Mouse (Mus musculus): ENCODE results near the gene Blm.

Gene Blm

GRCm38 (mm10) chr7:80429661-80430060, 105.3 kb downstream of the Blm start:
- DNase-seq: no peak

GRCm38 (mm10) chr7:80427730-80428129, 107.2 kb downstream of the Blm start:
- no peak for DNase-seq

GRCm38 (mm10) chr7:80426363-80426762, 108.6 kb downstream of the Blm start:
- DNase-seq: peak; percentile 68 to 69

- no peak for DNase-seq
These were observed 110.2 kb downstream of the Blm start for GRCm38 (mm10) chr7:80424722-80425121.

- no peak for DNase-seq
These were observed 112.0 kb downstream of the Blm start for GRCm38 (mm10) chr7:80422759-80423480.

GRCm38 (mm10) chr7:80421576-80421975, 113.3 kb downstream of the Blm start:
- no peak for DNase-seq

GRCm38 (mm10) chr7:80420586-80420985, 114.3 kb downstream of the Blm start:
- DNase-seq: no peak

- no peak for DNase-seq
These were observed 115.6 kb downstream of the Blm start for GRCm38 (mm10) chr7:80419278-80419677.

GRCm38 (mm10) chr7:80418036-80418435, 116.9 kb downstream of the Blm start:
- no peak for DNase-seq

DNA sequence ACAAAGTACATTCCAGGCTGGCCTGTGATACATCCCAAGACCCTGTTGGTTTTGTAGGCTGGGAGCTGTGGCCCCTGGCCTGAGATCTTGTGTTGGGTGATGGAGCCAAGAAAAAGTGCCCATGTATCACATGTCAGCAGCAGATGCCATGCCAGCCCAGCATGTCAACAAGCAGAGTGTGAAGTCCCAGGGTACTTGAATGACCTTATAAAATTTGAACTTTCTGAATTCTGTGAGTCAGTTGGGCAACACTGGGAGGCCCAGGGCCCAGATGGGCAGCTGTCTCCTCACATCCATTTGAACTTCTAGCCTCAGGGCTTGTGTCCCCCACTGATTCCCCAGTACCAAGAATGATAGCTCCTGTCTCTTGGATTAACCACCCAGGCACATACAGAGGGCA, 117.3 kb downstream of the Blm start:
- DNase-seq: no peak

DNA sequence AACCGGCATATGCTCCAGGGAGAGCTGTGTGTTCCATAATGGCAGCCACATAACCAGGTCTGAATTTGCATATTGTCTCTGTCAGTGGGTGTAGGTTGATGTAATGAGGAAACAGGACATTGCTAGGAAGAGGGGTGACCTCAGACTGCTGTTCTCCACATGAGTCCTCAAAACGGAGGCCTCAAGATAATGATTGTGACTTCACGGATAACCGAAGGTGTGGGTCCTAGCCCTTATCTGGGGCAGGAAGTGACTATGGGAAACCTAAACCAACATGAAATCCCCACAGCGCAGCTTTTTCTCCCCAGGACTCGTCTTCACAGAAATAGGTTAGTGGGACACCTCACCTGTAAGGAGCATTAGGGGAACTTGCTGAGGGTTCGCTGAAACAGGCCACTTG, 118.0 kb downstream of the Blm start:
- DNase-seq: no peak

GRCm38 (mm10) chr7:80414303-80414855, 120.5 kb downstream of the Blm start:
- no peak for DNase-seq

GRCm38 (mm10) chr7:80413512-80414302, 121.2 kb downstream of the Blm start:
- no peak for DNase-seq

DNA sequence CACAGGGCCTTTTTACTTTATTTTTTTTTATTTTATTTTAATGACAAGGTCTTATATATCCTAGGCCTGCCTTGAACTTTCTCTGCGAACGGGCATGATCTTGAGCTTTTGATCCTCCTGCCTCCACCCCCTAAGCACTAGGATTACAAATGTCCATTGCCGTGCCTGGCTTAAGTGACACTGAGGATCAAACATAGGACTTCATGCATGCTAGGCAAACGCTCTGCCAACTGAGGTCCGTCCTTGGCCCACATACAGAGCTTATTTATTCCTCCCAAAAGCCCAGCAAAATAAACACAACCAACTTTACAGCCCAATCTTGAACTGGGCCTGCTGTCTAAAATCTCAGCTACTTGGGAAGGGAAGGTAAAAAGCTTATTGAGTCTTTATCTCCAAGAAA, 122.1 kb downstream of the Blm start:
- no peak for DNase-seq

GRCm38 (mm10) chr7:80412279-80412678, 122.6 kb downstream of the Blm start:
- no peak for DNase-seq

DNA sequence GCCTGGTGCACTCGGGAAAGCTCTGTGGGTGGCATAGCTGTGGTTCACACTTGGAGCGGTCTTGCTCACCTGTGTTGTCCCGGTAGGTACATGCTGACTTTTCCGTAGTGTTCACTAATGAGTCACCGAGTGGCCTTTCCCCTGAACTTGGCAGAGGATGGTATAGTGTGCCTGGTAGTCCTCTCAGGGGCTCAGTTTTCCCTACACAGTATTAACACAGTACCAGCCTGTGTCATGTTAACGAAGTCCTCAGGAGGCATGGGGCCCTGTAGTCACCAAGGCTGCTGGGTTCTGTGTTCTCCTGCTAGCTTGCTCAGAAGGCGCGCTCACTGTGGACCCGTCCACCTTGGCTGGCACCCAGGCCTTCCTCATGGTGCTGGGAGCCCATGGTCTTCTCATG, 124.5 kb downstream of the Blm start:
- DNase-seq: no peak

DNA sequence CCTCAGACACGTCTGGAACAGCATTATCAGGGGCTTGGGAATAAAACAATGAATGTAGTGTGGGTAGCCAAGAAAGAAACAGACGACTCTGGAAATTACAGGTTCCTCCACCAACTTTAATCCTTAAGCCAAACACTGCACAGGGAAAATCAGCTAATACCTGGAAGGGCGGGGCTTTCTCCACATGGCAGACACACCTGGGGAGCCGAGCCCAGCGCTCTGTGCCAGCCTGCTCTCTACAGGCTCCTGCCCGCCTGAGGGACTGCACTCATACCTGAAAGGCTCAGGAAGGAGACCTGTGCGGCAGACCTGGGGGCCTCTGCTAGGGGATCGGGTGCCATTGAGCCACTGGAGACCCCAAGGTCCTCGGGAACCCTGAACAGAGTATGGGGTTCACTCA, 127.2 kb downstream of the Blm start:
- DNase-seq: peak in 1 of 2 experiments; percentile 51

GRCm38 (mm10) chr7:80406186-80406585, 128.7 kb downstream of the Blm start:
- no peak for DNase-seq

DNA sequence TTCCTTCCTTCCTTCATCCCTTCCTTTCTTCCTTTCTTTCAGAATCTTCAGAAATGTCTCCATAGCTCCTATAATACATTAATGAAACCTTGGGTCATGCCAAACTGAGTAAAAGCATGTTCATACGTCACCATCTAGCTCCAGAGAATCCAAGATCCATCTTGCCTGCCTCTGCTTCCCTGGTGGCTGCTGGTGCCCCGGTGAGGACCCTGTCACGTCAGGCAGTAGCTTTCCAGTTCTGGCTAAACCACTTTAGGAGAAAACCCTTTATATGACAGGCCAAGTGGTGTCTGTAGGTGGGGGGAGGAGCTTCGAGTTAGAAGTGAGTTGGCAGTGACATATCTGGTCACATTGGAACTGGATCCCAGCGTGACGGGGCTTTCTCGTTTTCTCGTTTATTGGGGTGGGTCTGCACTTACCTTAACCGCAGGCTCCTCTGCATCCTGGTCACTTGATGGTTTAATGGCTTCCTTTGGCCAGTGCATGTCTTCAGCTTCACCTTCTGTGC, 129.7 kb downstream of the Blm start, which contains the start of gene Furin:
Gene Furin, minus strand, starts transcription at position 249 of the 508 bp plus-strand sequence.
- DNase-seq: no peak
